In genomic region chr3:88579454-88580117, GRCm38 (mm10) we compare ENCODE assay signal across 8 mouse cellular contexts. TPM values are rescaled to one million over a fixed set of nuclear protein-coding genes. Genes with fewer than 3 reads are reported as not detected.
DNase-seq lines count a peak whose midpoint lies in the region; ATAC-seq and TF ChIP-seq lines count a peak whose summit lies in the region.

No protein-coding gene starts in this region.

- TF ChIP-seq POLR2A in bone marrow macrophage, adult 2 months (IDR thresholded peaks at IDR 0.05; ENCODE audit: borderline replicate concordance, low read depth, low read length), result no peak
- peak; percentile 63; the same call in 1 of the 2 replicates for TF ChIP-seq POLR2A in spleen, adult 2 months (IDR thresholded peaks at IDR 0.05; ENCODE audit: low read depth, low read length)

- H3K4me1 ChIP-seq in bone marrow macrophage, adult 2 months (ENCODE audit: control insufficient read depth, insufficient read depth, low read length), result 0 out of 2 replicates have a peak, but pooled peaks cover 8% of the 10 kb centered on the region
- H3K4me1 ChIP-seq in embryonic facial prominence, embryonic 15.5 days, result peaks cover 20% of the 10 kb centered on the region
- H3K4me1 ChIP-seq in limb, embryonic 13.5 days, result peaks cover 17% of the 10 kb centered on the region
- H3K4me1 ChIP-seq in midbrain, embryonic 15.5 days, result peaks cover 19% of the 10 kb centered on the region
- H3K4me1 ChIP-seq in spleen, adult 2 months (ENCODE audit: control insufficient read depth, insufficient read depth, insufficient read length), result peaks cover 3% of the 10 kb centered on the region; the same call in 1 of the 2 replicates

- peak overlapping the region; percentile 80 for H3K4me3 ChIP-seq in bone marrow macrophage, adult 2 months (ENCODE audit: insufficient read depth, low read length)
- H3K4me3 ChIP-seq in embryonic facial prominence, embryonic 15.5 days (replicated peaks), result peak overlapping the region; percentile 90
- H3K4me3 ChIP-seq in limb, embryonic 13.5 days, result peak overlapping the region; percentile 71
- H3K4me3 ChIP-seq in midbrain, embryonic 15.5 days, result peak overlapping the region; percentile 78
- H3K4me3 ChIP-seq in spleen, adult 2 months (ENCODE audit: extremely low read depth, insufficient read depth, insufficient read length), result peak overlapping the region; percentile 94

- H3K9me3 ChIP-seq in embryonic facial prominence, embryonic 15.5 days (replicated peaks), result no peaks in the 10 kb centered on the region
- no peaks in the 10 kb centered on the region for H3K9me3 ChIP-seq in limb, embryonic 13.5 days
- no peaks in the 10 kb centered on the region for H3K9me3 ChIP-seq in midbrain, embryonic 15.5 days

- DNase-seq in B cell, adult 2 months, result peak; percentile 75
- peak; percentile 82 to 83 for DNase-seq in heart, adult 9 months (ENCODE audit: low spot score in 2 of 2)
- DNase-seq in kidney, adult 9 months, result peak; percentile 89
- peak; percentile 59 to 70 for DNase-seq in spleen, adult 2 months (ENCODE audit: low read depth in 1 of 2, low spot score in 2 of 2)

- peaks cover 16% of the 10 kb centered on the region; the same call in 1 of the 2 replicates for H3K36me3 ChIP-seq in embryonic facial prominence, embryonic 15.5 days
- H3K36me3 ChIP-seq in limb, embryonic 13.5 days, result peaks cover 37% of the 10 kb centered on the region
- peaks cover 5% of the 10 kb centered on the region; the same call in 1 of the 2 replicates for H3K36me3 ChIP-seq in midbrain, embryonic 15.5 days (replicated peaks)
- H3K36me3 ChIP-seq in spleen, adult 2 months (ENCODE audit: control insufficient read depth, insufficient read depth, low read length), result peaks cover 6% of the 10 kb centered on the region; the same call in 1 of the 2 replicates

- no peak for TF ChIP-seq CTCF in bone marrow macrophage, adult 2 months (IDR thresholded peaks at IDR 0.05; ENCODE audit: low read depth, low read length)
- no peak for TF ChIP-seq CTCF in spleen, adult 2 months (IDR thresholded peaks at IDR 0.05; ENCODE audit: extremely low read depth, insufficient read depth, insufficient read length, insufficient replicate concordance)

- H3K4me2 ChIP-seq in embryonic facial prominence, embryonic 15.5 days (replicated peaks), result peak overlapping the region; percentile 68
- H3K4me2 ChIP-seq in limb, embryonic 13.5 days (replicated peaks), result peak overlapping the region; percentile 77
- peak overlapping the region; percentile 71 for H3K4me2 ChIP-seq in midbrain, embryonic 15.5 days

- peak overlapping the region; percentile 97 for H3K9ac ChIP-seq in embryonic facial prominence, embryonic 15.5 days
- H3K9ac ChIP-seq in limb, embryonic 13.5 days, result peak overlapping the region; percentile 87
- H3K9ac ChIP-seq in midbrain, embryonic 15.5 days, result peak overlapping the region; percentile 93

- under 1% methylated on average over 34 of the region's 34 CpGs for WGBS in embryonic facial prominence, embryonic 15.5 days
- under 1% methylated on average over 34 of the region's 34 CpGs for WGBS in limb, embryonic 13.5 days
- under 1% methylated on average over 34 of the region's 34 CpGs for WGBS in midbrain, embryonic 15.5 days
- under 1% methylated on average over 34 of the region's 34 CpGs for WGBS in spleen, adult 2 months

- H3K27ac ChIP-seq in bone marrow macrophage, adult 2 months (ENCODE audit: insufficient read depth, low read depth, low read length), result peak overlapping the region; percentile 18
- peak overlapping the region; percentile 61; the same call in 1 of the 2 replicates for H3K27ac ChIP-seq in embryonic facial prominence, embryonic 15.5 days (replicated peaks)
- peak overlapping the region; percentile 45; the same call in 1 of the 2 replicates for H3K27ac ChIP-seq in limb, embryonic 13.5 days
- H3K27ac ChIP-seq in midbrain, embryonic 15.5 days, result peak overlapping the region; percentile 61; the same call in 1 of the 2 replicates
- H3K27ac ChIP-seq in spleen, adult 2 months (ENCODE audit: insufficient read depth, low read length), result peak overlapping the region; percentile 54; the same call in 1 of the 2 replicates

- no peaks in the 10 kb centered on the region for H3K27me3 ChIP-seq in embryonic facial prominence, embryonic 15.5 days
- no peaks in the 10 kb centered on the region for H3K27me3 ChIP-seq in limb, embryonic 13.5 days
- no peaks in the 10 kb centered on the region for H3K27me3 ChIP-seq in midbrain, embryonic 15.5 days (replicated peaks)
- H3K27me3 ChIP-seq in spleen, adult 2 months (ENCODE audit: control insufficient read depth, insufficient read depth, low read length), result no peaks in the 10 kb centered on the region

- ATAC-seq in embryonic facial prominence, embryonic 15.5 days (ENCODE audit: insufficient number of reproducible peaks, low FRiP score, low TSS enrichment, low read depth), result peak; percentile 80
- ATAC-seq in limb, embryonic 13.5 days (ENCODE audit: low FRiP score, low read depth), result peak; percentile 88
- peak; percentile 90 for ATAC-seq in midbrain, embryonic 15.5 days (replicated peaks)

RNA-seq across cellular contexts. Expression of gene Ssr2, which starts 3.9 kb away (rescaled TPM):
- 71.3 and 83.2 TPM in 2 replicates for polyA plus RNA-seq in bone marrow macrophage, adult 2 months (2012; ENCODE audit: insufficient read depth, insufficient read length, missing spikeins)
- polyA plus RNA-seq in embryonic facial prominence, embryonic 15.5 days (2015; fragmentation: Nextera tagmentation; extraction: Ambion mirVana), result 339 and 341 TPM in 2 replicates
- polyA plus RNA-seq in limb, embryonic 13.5 days (2015; fragmentation: Nextera tagmentation; extraction: Ambion mirVana), result 294 and 306 TPM in 2 replicates
- polyA plus RNA-seq in midbrain, embryonic 15.5 days (2015; fragmentation: Nextera tagmentation; extraction: Ambion mirVana), result 133 and 143 TPM in 2 replicates
- 77.2 and 88.7 TPM in 2 replicates for polyA plus RNA-seq in spleen, adult 2 months (2012; rRNA removed)

RNA-seq across cellular contexts. Expression of gene Ubqln4, which starts 26.0 kb away (rescaled TPM):
- polyA plus RNA-seq in bone marrow macrophage, adult 2 months (2012; ENCODE audit: insufficient read depth, insufficient read length, missing spikeins), result 22.9 and 25.8 TPM in 2 replicates
- 44.4 and 47.6 TPM in 2 replicates for polyA plus RNA-seq in embryonic facial prominence, embryonic 15.5 days (2015; fragmentation: Nextera tagmentation; extraction: Ambion mirVana)
- 46.6 and 48.2 TPM in 2 replicates for polyA plus RNA-seq in limb, embryonic 13.5 days (2015; fragmentation: Nextera tagmentation; extraction: Ambion mirVana)
- polyA plus RNA-seq in midbrain, embryonic 15.5 days (2015; fragmentation: Nextera tagmentation; extraction: Ambion mirVana), result 45.9 and 48.0 TPM in 2 replicates
- 32.5 and 33.7 TPM in 2 replicates for polyA plus RNA-seq in spleen, adult 2 months (2012; rRNA removed)

RNA-seq across cellular contexts. Expression of gene Arhgef2, which starts 26.2 kb away (rescaled TPM):
- polyA plus RNA-seq in bone marrow macrophage, adult 2 months (2012; ENCODE audit: insufficient read depth, insufficient read length, missing spikeins), result 140 and 154 TPM in 2 replicates
- polyA plus RNA-seq in embryonic facial prominence, embryonic 15.5 days (2015; fragmentation: Nextera tagmentation; extraction: Ambion mirVana), result 96.6 and 97.9 TPM in 2 replicates
- polyA plus RNA-seq in limb, embryonic 13.5 days (2015; fragmentation: Nextera tagmentation; extraction: Ambion mirVana), result 105 and 107 TPM in 2 replicates
- 138 and 145 TPM in 2 replicates for polyA plus RNA-seq in midbrain, embryonic 15.5 days (2015; fragmentation: Nextera tagmentation; extraction: Ambion mirVana)
- polyA plus RNA-seq in spleen, adult 2 months (2012; rRNA removed), result 120 and 146 TPM in 2 replicates

RNA-seq across cellular contexts. Expression of gene Lamtor2, which starts 26.7 kb away (rescaled TPM):
- polyA plus RNA-seq in bone marrow macrophage, adult 2 months (2012; ENCODE audit: insufficient read depth, insufficient read length, missing spikeins), result 149 and 154 TPM in 2 replicates
- 183 and 199 TPM in 2 replicates for polyA plus RNA-seq in embryonic facial prominence, embryonic 15.5 days (2015; fragmentation: Nextera tagmentation; extraction: Ambion mirVana)
- 147 and 154 TPM in 2 replicates for polyA plus RNA-seq in limb, embryonic 13.5 days (2015; fragmentation: Nextera tagmentation; extraction: Ambion mirVana)
- polyA plus RNA-seq in midbrain, embryonic 15.5 days (2015; fragmentation: Nextera tagmentation; extraction: Ambion mirVana), result 206 and 232 TPM in 2 replicates
- 104 and 141 TPM in 2 replicates for polyA plus RNA-seq in spleen, adult 2 months (2012; rRNA removed)

RNA-seq across cellular contexts. Expression of gene Rab25, which starts 31.5 kb away (rescaled TPM):
- not detected in 2 replicates for polyA plus RNA-seq in bone marrow macrophage, adult 2 months (2012; ENCODE audit: insufficient read depth, insufficient read length, missing spikeins)
- polyA plus RNA-seq in embryonic facial prominence, embryonic 15.5 days (2015; fragmentation: Nextera tagmentation; extraction: Ambion mirVana), result 96.3 and 107 TPM in 2 replicates
- 7.7 and 9.3 TPM in 2 replicates for polyA plus RNA-seq in limb, embryonic 13.5 days (2015; fragmentation: Nextera tagmentation; extraction: Ambion mirVana)
- 0.41 and 1.3 TPM in 2 replicates for polyA plus RNA-seq in midbrain, embryonic 15.5 days (2015; fragmentation: Nextera tagmentation; extraction: Ambion mirVana)
- 1.0 and 1.3 TPM in 2 replicates for polyA plus RNA-seq in spleen, adult 2 months (2012; rRNA removed)

Comparison
In these comparisons a context has a peak if more than half of its experiments do, and no peak if none do; other contexts are left out.
1. Peak in every context shown above with its lines: DNase-seq, ATAC-seq, H3K4me3 ChIP-seq and H3K27ac ChIP-seq.